Mouse (Mus musculus) granulocyte monocyte progenitor cell, adult 5-6 weeks (primary cell): ENCODE data around the gene Dnaaf3. TPM values are rescaled to one million over a fixed set of nuclear protein-coding genes. Genes with fewer than 3 reads are reported as not detected.
A peak's percentile ranks its signal among the peaks of the same experiment; 100 is the strongest.
"Not testable (repeated sequence)": the region's sequence is repeated elsewhere in the genome, so short reads cannot be mapped to it uniquely, and the experiment has no call there.

Source experiments
- ATAC-seq: replicated peaks from 2 replicates; pipeline ENCODE4 v1.8.0; 2016; ENCODE audit warnings: mild to moderate bottlenecking, moderate TSS enrichment, inconsistent platforms; ENCODE audit not compliant: poor library complexity, severe bottlenecking
- total RNA-seq, 2 experiments: library from RNA; stranded (forward) in 1 of 2; stranded (reverse) in 1 of 2; fragments of 200-712, 200-1000 nt in 1 of 2; fragments of >200 nt in 1 of 2; fragmentation: Nextera tagmentation in 1 of 2; gene quantifications; 2 replicates each; pipeline ENCODE4 v1.2.3; 2014 to 2017

Dnaaf3 gene
- 0.81 and 2.5 TPM in 2 replicates for total RNA-seq (2014; fragmentation: Nextera tagmentation)
- 0.43 and 0.88 TPM in 2 replicates for total RNA-seq (2017)

DNA sequence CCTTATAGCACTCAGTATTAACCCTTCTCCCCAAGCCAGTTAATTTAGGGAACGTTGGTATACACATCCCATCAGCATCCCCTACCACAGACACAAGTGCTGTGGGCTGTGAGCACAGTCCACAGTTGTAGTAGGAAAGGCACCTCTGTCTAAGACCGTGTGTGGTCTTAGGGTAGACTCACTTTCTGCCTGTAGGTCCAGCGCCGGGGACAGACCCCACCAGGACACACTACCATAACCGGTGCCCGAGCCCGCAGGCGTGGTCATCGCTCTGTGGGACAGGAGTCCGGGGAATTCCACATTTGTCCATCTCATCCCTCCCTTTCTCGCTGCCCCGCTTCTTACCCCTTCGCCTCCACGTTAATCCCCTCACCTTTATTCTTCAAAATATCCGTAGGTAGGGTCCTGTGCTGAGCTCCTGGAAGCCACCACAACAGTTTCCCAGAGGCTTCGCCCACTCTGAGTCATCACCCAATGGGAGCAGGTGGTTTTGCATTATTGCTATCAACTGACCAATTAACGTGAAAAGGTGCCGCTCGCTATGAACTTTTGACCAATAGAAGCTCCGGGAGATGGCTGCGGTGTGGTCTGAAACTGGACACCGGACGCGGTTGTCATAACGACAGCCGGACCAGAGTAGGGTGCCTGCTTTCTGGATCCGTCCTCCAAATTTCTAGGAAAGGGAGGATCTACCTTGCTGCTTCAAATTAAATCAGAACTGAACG lies at the start of gene Dnaaf3:
Gene Dnaaf3, minus strand, starts transcription at position 449 of the 725 bp plus-strand sequence.
- peak; percentile 83 for ATAC-seq

DNA sequence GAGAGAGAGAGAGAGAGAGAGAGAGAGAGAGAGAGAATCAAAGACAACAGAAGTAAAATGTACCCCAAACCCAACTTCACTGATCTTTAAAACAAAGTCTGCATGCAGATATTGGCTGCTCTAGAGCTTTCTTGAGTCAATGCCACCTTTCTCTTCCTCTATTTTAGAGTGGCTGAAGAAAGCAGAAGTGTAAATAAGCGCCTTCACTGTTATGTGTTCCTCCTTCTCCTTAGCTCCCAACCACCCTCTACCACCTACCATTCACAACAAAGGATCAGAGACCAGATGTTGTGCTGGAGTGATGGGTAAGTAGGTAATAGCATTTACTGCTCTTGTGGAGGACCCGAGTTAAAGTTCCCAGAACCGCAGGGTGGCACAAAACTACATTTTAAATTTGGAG lies 49.2 kb upstream of the Dnaaf3 start:
- ATAC-seq, result peak; percentile 98

DNA sequence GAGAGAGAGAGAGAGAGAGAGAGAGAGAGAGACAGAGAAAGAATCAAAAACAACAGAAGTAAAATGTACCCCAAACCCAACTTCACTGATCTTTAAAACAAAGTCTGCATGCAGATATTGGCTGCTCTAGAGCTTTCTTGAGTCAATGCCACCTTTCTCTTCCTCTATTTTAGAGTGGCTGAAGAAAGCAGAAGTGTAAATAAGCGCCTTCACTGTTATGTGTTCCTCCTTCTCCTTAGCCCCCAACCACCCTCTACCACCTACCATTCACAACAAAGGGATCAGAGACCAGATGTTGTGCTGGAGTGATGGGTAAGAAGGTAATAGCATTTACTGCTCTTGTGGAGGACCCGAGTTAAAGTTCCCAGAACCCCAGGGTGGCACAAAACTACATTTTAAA lies 40.1 kb upstream of the Dnaaf3 start:
- ATAC-seq, result peak; percentile 95

DNA sequence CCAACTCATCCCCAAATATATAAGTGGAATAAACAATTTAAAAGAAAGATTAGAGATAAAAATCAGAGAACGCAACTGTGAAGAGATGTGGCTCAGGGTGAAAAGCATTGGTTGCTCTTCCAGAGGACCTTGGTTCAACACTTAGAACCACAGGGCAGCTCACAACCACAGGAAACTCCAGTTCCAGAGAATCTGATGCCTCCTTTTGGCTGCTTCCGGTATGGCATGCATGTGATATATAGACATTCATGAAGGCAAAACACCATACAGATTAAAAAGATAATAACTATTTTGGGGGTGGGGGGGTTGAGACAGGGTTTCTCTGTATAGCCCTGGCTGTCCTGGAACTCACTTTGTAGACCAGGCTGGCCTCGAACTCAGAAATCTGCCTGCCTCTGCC lies 30.4 kb upstream of the Dnaaf3 start:
- ATAC-seq, result no peak

DNA sequence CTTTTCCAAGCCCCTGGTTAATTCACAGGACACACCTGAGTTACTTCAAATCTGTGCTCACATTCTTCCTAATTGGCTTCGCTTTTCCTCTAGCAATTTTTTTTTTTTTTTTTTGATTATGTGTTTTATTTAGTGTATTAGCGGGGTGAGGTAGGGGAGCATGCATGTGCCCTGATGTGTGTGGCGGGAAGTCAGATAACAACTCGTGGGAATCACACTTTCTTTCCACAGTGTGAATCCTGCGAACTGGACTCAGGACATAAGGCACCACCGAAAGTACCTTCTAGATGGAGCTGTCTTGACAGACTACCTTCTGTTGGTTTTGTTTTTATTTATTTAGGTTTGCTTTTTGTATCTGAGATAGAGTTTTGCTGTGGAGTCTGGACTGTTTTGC lies 24.9 kb upstream of the Dnaaf3 start:
- no peak for ATAC-seq

DNA sequence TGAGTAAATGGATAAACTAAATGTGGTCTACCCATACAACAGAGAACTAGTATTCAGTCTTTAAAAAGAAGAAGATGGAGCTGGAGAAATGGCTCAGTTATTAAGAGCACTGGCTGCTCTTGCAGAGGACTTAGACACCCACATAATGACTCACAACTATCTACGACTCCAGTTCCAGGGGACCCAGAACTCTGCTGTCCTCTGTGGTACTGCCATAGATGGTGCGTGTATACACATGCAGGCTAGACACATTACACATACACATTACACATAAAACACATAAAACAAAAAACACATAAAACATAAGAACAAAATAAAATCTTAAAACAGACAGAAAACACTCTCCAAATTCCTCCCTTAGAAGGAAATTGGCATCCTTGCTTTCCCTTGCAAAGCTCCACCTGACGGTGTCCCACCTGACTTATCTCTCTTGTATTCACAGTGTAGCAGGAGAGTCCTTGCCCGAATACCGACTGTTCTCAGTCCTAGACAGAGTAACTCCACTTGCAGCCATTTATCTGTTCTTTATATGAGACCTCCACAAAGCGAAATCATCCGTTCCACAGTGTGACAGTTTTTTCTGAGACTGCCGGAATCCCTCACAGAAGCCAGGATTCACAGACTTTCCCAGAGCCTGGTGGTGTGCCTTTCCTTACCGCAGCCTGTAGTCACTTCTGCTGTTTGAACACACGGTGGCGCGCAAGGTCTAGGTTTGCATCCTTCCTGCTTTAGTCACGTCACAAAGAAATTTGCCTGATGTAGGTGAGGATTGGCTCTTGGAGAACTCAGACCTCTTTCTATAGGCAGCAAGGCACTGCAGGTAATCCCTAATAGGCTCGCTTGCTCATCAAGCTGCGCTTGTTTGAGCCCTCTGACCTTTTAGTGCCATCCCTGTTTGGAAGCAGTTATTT lies 24.3 kb upstream of the Dnaaf3 start:
- ATAC-seq, result peak; percentile 100

DNA sequence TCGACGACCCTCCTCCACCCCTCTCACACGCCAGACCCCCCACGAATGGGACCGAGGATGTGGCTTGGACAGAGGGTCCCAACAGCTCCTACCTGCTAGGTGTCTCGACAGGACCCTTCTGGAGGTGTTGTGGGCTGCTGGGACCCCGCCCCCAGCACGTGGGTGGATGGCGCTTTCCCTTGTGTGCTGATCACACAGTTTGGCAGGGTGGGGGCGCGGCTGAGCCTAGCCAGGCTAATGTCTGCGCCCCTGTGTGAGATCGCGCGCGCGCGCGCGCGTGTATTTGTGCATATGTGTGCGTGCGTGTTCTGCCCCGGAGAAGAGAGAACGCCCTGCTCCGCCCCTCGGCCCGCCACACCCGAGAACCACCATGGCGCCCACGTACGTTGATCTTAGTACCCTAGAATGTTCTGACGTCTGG lies 15.0 kb upstream of the Dnaaf3 start, which contains the start of gene Syt5:
Gene Syt5, minus strand, starts transcription at position 321 of the 421 bp plus-strand sequence.
- ATAC-seq, result peak; percentile 48

DNA sequence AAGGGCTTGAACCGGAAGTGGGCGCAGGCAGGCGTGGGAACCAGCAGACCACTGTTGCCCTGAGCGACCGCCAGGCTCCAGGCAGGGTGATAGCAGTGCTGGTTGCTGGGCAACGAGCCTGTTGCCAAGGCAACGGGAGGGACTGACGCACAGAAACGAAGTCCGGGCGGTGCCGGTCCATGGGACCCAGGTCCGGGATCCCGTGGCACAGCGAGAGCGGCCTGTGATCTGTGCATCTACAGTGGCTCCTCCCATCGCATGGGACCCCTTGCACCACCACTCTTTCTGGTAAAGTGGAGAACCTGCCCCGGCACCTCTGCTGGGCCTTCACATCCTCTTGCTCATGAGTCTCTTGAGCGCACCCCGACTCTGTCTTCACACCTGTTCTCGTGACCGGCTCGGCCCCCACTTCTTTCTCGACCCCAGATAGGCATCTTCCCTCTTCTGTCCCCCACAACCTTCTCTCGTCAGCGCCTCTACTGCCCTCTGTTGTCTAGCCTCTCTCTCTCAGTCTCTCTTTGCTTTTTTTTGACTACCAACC lies 14.4 kb upstream of the Dnaaf3 start:
- peak; percentile 29 for ATAC-seq

DNA sequence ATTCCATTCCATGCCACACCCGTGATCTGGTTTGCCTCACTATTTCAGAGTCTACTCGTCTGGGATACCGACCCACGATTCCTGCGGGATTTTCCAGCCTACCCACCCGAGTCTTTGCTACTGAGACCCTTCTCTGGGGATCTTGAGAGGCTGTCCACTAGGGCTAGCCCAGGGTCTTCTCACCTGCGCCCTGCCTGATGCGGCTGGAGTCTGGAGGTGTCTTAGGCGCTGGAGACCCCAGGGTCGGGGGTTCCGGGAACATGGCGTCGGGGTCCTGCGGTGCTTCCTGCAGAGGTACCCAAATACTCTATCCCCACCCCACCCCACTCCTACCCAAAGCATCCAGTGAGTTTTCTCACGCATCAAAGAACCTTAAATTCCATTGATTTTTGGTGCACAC lies 13.8 kb upstream of the Dnaaf3 start:
- ATAC-seq, result no peak

DNA sequence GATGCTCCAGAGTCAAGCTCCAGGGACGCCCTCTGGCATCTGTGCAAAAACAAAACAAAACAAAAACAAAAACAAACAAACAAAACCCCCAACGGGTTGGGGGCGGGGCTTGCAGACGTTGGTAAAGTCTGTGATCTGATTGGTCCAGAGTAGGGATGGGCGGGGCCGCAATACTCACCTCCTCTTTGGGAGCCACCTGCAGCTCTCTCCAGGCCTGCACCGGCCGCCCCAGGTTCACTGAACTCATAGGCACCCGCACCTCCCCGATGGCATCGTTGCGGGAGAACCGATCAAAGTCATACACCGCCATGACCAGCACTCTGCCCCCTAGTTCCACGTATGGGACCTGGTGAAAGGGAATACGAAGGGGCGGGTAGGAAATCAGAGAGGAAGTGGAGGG lies 9.8 kb upstream of the Dnaaf3 start:
- no peak for ATAC-seq

DNA sequence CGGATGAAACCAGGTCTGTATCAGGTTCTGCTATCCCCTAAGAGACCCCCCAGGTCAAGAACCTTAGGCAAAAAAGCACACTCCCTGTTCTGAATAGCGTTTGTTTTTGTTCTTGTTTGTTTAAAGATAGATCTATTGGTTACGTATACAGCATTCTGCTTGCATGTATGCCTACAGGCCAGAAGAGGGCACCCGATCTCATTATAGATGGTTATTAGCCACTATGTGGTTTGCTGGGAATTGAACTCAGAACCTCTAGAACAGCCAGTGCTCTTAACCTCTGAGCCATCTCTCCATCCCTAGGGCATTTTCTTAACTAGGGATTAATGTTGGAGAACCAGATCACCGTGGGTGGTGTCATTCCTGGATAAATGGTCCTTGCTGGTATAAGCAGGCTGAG lies 9.1 kb upstream of the Dnaaf3 start:
- no peak for ATAC-seq

DNA sequence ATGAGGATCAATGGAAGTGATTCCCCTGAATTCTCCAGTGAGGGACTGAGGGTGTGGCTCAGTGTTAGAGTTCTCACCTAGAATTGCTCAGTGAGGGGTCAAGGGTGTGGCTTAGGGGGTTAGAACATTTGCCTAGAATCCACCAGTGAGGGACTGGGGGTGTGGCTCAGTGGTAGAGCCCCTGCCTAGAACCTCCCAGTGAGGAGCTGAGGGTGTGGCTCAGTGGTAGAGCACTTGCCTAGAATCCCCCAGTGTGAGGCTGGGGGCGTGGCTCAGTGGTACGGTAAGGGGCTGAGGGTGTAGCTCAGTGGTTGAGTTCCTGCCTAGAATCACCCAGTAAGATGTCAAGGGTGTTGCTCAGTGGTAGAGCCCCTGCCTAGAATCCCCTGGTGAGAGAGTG lies 6.8 kb upstream of the Dnaaf3 start:
- no peak for ATAC-seq

DNA sequence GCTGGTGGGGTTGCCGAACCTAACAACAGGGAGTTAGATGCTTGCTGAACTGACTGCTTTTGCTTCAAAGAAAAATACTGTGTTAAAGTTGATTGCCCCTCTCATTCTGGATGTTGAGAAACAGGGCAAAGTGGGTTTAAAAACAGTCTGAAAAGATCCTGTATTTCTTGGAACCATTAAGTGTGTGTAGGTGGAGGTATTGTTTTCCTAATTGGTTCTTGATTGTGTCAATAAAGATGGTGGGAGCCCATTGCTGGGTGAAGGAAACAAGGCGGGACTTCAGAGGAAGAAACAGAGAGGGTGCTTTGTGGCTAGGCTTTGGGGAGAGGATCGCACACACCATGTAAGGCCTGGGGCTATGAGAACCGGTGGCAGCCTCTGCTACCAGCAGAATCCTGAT lies 4.9 kb upstream of the Dnaaf3 start:
- no peak for ATAC-seq

DNA sequence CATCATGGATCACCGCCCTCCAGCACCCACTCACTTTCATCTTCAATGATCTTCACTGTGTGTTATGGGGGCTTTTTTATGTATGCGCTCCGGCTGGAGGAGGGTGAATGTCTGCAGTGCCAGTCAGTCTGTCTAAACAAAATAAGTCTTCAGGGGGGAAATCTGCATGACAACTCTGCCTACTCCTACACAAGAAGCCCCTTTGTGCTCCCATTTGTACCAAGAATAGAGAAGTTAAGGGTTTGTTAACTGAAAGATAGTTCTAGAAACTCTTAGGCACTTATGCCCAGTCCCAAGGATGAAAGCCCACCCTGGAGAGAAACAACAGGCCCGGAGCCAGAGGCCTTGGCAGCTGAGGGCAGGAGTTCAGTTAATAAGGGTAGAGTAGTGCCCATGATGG lies 4.1 kb upstream of the Dnaaf3 start:
- ATAC-seq, result no peak

DNA sequence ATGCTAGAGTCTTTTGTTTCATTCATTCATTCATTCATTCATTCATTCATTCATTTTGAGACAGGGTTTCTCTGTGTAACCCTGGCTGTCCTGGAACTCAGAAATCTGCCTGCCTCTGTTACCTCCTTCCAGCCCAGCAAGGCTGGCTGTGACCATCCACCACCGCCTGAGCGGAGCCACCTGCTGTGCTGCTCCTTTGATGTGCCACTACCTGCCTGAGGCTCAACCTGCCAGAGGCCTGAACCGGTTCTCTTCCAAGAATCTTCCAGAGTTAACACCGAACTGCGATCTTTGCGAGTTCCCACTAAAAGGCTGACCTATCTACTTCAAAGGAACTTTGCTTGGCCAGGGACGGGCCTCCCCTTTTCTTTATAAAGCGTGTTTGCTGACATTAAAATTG lies 2.1 kb downstream of the Dnaaf3 start:
- not testable (repeated sequence) for ATAC-seq

DNA sequence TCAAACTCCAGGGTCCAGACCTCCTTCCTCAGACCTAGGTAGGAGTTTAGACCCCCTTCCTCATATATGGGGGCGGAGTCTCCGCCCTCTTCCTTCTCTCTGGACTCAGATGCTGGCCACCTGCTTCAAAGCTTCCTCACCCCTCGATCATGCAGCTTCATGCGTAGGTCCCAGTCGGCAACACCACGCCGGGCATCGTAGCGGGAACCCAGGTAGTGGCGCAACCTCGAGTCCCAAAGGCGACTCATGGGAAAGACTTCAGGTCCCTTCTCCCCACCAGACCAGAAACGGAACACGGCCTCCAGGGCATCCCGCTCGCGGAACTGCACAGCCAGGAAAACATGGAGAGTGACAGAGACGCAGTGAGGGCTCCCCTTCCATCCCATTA lies 5.0 kb downstream of the Dnaaf3 start:
- ATAC-seq, result peak; percentile 23

DNA sequence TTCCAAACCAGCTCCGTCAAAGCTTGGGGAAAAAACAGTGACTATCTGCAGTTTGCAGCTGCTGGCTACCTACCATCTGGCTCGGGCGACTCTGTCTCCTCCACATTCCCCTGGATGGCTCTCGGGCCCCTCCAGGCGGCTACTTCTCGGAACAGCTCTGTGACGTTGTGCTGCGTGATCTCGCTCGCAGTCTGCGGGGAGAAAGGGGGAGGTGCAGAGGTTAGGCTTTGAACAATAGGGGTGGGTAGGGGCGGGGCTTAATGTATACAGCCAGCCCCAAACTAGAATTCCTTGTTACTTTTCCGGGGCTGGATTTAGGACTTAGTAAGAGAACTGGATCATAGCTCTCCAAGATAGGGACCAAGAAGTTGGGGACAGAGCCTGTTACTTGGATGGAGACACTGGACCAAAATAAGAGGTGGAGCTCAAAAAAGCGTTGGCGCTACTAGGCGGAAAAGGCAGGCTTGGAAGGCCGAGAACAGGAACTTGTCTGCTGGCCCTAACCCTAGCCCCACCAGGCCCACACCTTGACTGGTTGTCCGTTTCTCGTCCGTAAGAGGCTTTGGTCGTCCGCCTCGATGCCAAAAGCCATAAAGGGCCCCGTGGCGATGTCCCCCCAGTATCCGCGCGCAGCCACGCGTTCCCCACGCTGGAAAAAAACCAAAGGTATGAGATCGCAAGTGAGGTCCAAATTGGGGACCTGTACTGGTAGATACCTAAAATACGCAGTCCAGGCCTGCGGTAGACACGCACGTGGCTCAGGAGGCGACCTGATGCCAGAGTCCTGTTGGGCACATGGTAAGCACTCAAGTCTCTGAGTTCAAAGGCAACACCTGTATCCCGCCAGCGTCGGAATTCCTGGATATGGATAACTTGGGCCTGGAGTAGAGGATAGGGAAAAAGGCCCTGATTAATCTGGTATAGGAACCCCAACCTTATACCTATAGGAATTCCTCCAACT lies 5.6 kb downstream of the Dnaaf3 start:
- ATAC-seq, result peak; percentile 89

DNA sequence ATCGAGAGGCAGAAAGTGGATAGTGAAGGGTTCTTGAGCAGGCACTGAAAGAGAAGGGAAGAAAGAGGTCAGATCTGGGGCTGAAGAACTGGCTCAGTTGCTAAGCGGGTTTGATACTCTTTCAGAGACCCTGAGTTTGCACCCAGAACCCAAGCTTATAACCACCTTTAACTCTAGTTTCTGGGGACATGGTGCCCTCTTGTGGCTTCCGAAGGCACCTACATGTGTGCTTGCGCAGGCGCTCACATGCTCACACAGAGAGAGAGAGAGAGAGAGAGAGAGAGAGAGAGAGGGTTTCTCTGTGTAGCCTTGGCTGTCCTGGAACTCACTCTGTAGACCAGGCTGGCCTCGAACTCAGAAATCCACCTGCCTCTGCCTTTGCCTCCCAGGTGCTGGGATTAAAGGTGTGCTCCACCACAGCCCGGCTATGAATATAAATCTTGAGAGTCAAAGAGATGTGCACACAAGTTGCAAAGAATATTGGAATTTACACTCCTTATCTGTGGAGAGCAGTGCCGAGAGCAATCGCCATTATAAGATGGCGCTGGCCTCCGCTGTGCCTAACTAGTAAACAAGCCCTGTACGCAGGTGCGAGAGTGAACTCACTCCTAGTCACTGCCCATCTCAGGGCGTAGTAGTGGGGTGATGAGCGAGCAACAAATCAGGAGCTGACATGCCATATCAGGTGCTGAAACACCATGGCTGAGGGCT lies 7.9 kb downstream of the Dnaaf3 start, which contains the start of gene Tnni3:
Gene Tnni3, minus strand, starts transcription at position 18 of the 711 bp plus-strand sequence.
- peak; percentile 71 for ATAC-seq
